Mouse (Mus musculus): ENCODE data around the gene Sept10. TPM values are rescaled to one million over a fixed set of nuclear protein-coding genes. Genes with fewer than 3 reads are reported as not detected.
A peak's percentile ranks its signal among the peaks of the same experiment; 100 is the strongest.

Gene Sept10
- polyA plus RNA-seq, 1 experiment from 2014 or later, result 11.5 TPM

GRCm38 (mm10) chr10:59119811-59120210 is 101.8 kb downstream of the Sept10 start:
- Histone ChIP-seq H3K4me1 (replicated peaks) (no peaks in the 10 kb centered on the region), H3K4me3 (replicated peaks) (no peak overlapping the region), H3K27me3 (no peaks in the 10 kb centered on the region), H3K36me3 (no peaks in the 10 kb centered on the region), H3K9me3 (replicated peaks) (no peaks in the 10 kb centered on the region), H3K4me2 (no peak overlapping the region), H3K27ac (no peak overlapping the region), H3K9ac (no peak overlapping the region)
- WGBS (ENCODE audit: insufficient replicate concordance), result 74% methylated on average over 2 of the region's 2 CpGs
- DNase-seq (no peak), ATAC-seq (ENCODE audit: low read depth) (no peak)

GRCm38 (mm10) chr10:59119001-59119400 is 102.6 kb downstream of the Sept10 start:
- Histone ChIP-seq H3K9ac (no peak overlapping the region), H3K9me3 (replicated peaks) (no peaks in the 10 kb centered on the region), H3K27me3 (no peaks in the 10 kb centered on the region), H3K27ac (no peak overlapping the region), H3K4me3 (replicated peaks) (no peak overlapping the region), H3K4me1 (replicated peaks) (no peaks in the 10 kb centered on the region), H3K36me3 (no peaks in the 10 kb centered on the region), H3K4me2 (no peak overlapping the region)
- DNase-seq (no peak), ATAC-seq (ENCODE audit: low read depth) (no peak)
- 67% methylated on average over 1 of the region's 1 CpGs for WGBS (ENCODE audit: insufficient replicate concordance)

DNA sequence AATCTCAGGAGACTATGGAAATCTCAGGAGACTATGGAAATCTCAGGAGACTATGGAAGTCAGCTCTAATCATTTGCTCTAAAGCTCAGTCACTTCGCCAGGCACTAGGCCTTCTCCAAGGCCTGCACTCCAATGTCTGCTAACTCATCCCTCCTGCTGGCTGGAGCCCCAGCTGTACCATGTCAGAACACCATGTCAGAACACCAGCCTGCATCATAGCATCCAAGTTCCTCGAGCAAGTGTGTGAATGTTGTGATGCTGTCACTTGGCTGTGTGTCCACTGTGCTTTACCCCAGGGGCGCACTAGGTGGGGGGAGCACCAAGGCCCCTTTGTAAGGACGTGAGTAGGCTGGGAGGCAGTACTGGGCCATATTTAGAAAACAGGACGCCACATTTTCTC is 104.1 kb downstream of the Sept10 start:
- H3K36me3 ChIP-seq, result no peaks in the 10 kb centered on the region
- H3K27ac ChIP-seq, result no peak overlapping the region
- 59% methylated on average over 5 of the region's 5 CpGs for WGBS (ENCODE audit: insufficient replicate concordance)
- H3K4me2 ChIP-seq, result no peak overlapping the region
- no peaks in the 10 kb centered on the region for H3K27me3 ChIP-seq
- H3K4me3 ChIP-seq (replicated peaks), result no peak overlapping the region
- H3K4me1 ChIP-seq (replicated peaks), result no peaks in the 10 kb centered on the region
- H3K9ac ChIP-seq, result no peak overlapping the region
- no peaks in the 10 kb centered on the region for H3K9me3 ChIP-seq (replicated peaks)
- ATAC-seq (ENCODE audit: low read depth) (no peak), DNase-seq (no peak)

DNA sequence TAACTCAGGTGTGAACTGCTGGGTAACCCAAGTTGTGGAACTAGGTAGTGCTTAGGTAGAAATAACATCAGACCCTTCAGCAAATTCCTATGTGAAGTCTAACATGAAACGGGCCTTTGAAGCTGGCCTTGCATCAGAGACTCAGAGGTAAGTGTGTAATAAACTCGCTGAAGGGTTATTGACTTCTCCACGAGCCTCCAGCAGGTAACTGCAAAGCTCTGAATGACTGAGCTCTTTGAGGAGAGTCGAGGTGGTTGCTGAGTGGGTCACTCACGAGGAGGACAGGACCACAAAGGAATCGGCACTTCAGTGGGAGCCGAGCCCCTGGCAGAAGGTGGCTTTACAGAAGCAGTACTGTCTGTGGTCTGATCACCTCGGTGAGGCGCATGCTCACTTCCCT is 105.3 kb downstream of the Sept10 start:
- no peak overlapping the region for H3K4me2 ChIP-seq
- no peaks in the 10 kb centered on the region for H3K9me3 ChIP-seq (replicated peaks)
- H3K36me3 ChIP-seq, result no peaks in the 10 kb centered on the region
- H3K4me1 ChIP-seq (replicated peaks), result no peaks in the 10 kb centered on the region
- no peak overlapping the region for H3K4me3 ChIP-seq (replicated peaks)
- H3K27me3 ChIP-seq, result no peaks in the 10 kb centered on the region
- DNase-seq (no peak), ATAC-seq (ENCODE audit: low read depth) (no peak)
- no peak overlapping the region for H3K9ac ChIP-seq
- H3K27ac ChIP-seq, result no peak overlapping the region
- 57% methylated on average over 9 of the region's 9 CpGs for WGBS (ENCODE audit: insufficient replicate concordance)

- Histone ChIP-seq H3K27ac (no peak overlapping the region), H3K9me3 (replicated peaks) (no peaks in the 10 kb centered on the region), H3K4me1 (replicated peaks) (no peaks in the 10 kb centered on the region), H3K27me3 (no peaks in the 10 kb centered on the region), H3K9ac (no peak overlapping the region), H3K36me3 (no peaks in the 10 kb centered on the region), H3K4me2 (no peak overlapping the region), H3K4me3 (replicated peaks) (no peak overlapping the region)
- ATAC-seq (ENCODE audit: low read depth) (no peak), DNase-seq (no peak)
- 75% methylated on average over 2 of the region's 2 CpGs for WGBS (ENCODE audit: insufficient replicate concordance)
Observed at GRCm38 (mm10) chr10:59115691-59116090, 106.0 kb downstream of the Sept10 start.

DNA sequence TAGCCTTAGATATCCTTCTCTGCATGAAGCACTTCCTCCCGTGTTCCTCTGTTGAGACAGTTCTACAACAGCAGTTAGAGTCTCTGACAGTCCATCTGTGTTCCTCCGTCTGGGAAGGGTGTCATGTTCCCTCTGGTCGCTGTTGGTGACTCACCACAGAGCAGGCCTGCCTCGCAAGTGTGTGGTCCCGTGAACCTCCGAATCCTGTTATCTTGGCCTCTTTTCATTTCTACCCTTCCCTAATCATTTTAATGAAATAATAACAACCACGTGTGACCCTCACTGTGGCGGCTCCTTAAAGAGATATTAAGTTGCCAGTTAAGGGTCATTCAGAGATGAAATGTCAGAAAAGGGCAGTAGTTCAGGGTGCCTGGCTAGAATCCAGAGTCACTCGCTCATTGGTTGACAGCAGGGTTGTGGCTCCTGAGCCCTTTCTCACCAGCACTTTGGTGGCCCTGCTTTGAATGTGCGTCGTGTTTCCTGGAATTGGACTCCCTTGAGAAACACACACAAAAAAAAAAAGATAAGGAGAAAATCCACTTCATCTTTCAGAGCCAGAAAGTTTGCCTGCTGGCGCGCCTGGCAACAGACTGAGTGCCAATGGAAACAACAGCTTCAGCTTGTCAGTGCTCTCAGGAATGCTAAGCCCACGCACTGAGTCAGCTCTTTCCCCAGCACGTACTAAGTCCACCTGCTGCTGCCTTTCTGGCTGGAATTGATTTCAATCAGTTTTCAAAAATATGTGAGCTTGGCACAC is 106.9 kb downstream of the Sept10 start:
- Histone ChIP-seq H3K4me2 (no peak overlapping the region), H3K27ac (no peak overlapping the region), H3K4me3 (replicated peaks) (no peak overlapping the region), H3K9ac (no peak overlapping the region), H3K36me3 (no peaks in the 10 kb centered on the region), H3K9me3 (replicated peaks) (no peaks in the 10 kb centered on the region), H3K4me1 (replicated peaks) (no peaks in the 10 kb centered on the region), H3K27me3 (no peaks in the 10 kb centered on the region)
- ATAC-seq (ENCODE audit: low read depth), result no peak
- WGBS (ENCODE audit: insufficient replicate concordance), result 54% methylated on average over 15 of the region's 15 CpGs
- DNase-seq, result no peak

DNA sequence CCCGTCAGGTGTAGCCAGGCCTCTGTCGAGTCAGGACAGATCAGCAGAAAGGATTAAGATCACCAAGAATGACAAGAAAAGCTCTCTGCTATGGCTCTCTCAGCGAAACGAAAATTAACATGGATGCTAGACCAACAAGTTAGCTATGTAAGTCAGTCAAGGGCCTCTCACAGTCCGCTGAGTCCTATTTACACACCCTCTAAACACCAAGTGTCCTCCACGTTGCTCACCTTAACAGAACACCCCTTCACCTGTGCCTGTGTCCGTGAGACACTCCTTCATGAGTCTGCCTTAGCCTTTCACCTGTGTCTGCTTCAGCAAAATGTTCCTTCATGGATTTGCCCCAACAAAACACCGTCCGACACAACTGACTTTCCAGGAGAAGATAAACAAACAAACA is 108.3 kb downstream of the Sept10 start:
- no peak for ATAC-seq (ENCODE audit: low read depth)
- no peaks in the 10 kb centered on the region for H3K27me3 ChIP-seq

GRCm38 (mm10) chr10:59112755-59113154 is 108.9 kb downstream of the Sept10 start:
- no peak for DNase-seq
- Histone ChIP-seq H3K4me3 (replicated peaks) (no peak overlapping the region), H3K4me2 (no peak overlapping the region), H3K36me3 (no peaks in the 10 kb centered on the region), H3K9me3 (replicated peaks) (no peaks in the 10 kb centered on the region), H3K4me1 (replicated peaks) (no peaks in the 10 kb centered on the region), H3K27ac (no peak overlapping the region), H3K27me3 (no peaks in the 10 kb centered on the region), H3K9ac (no peak overlapping the region)
- ATAC-seq (ENCODE audit: low read depth), result no peak
- 57% methylated on average over 8 of the region's 8 CpGs for WGBS (ENCODE audit: insufficient replicate concordance)

More for the DNA sequence above, 108.3 kb downstream of the Sept10 start:
- no peak for DNase-seq
- no peak overlapping the region for H3K27ac ChIP-seq
- H3K36me3 ChIP-seq, result no peaks in the 10 kb centered on the region
- no peaks in the 10 kb centered on the region for H3K4me1 ChIP-seq (replicated peaks)
- no peaks in the 10 kb centered on the region for H3K9me3 ChIP-seq (replicated peaks)
- no peak overlapping the region for H3K4me2 ChIP-seq
- H3K4me3 ChIP-seq (replicated peaks), result no peak overlapping the region
- no peak overlapping the region for H3K9ac ChIP-seq
- WGBS (ENCODE audit: insufficient replicate concordance), result 65% methylated on average over 9 of the region's 9 CpGs

DNA sequence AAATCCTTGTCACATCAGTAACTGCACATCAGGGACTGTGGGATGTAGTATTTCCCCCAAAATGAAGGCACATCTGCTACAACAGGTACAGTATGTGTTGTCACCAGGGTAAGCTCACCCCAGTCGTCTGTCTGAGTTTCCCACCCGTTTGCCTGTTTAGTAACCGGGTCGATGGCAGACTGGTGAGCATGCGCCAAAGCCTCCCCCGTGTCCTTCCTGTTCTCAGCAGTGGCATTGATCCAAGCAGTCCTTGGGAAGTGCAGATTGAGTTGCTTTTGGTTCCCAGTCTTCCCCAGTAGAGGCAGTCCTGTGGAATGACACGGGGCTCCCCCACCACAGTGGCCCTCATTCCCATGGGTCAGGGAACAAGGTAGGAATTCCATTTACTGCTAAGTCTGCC is 111.3 kb downstream of the Sept10 start:
- H3K4me2 ChIP-seq, result no peak overlapping the region
- whole genome bisulfite sequencing (ENCODE audit: insufficient replicate concordance), result 74% methylated on average over 7 of the region's 7 CpGs
- no peak overlapping the region for H3K9ac ChIP-seq
- no peaks in the 10 kb centered on the region for H3K4me1 ChIP-seq (replicated peaks)
- H3K9me3 ChIP-seq (replicated peaks), result no peaks in the 10 kb centered on the region
- H3K27me3 ChIP-seq, result no peaks in the 10 kb centered on the region
- H3K4me3 ChIP-seq (replicated peaks), result no peak overlapping the region
- H3K36me3 ChIP-seq, result no peaks in the 10 kb centered on the region
- ATAC-seq (ENCODE audit: low read depth), result no peak
- no peak for DNase-seq
- H3K27ac ChIP-seq, result no peak overlapping the region

DNA sequence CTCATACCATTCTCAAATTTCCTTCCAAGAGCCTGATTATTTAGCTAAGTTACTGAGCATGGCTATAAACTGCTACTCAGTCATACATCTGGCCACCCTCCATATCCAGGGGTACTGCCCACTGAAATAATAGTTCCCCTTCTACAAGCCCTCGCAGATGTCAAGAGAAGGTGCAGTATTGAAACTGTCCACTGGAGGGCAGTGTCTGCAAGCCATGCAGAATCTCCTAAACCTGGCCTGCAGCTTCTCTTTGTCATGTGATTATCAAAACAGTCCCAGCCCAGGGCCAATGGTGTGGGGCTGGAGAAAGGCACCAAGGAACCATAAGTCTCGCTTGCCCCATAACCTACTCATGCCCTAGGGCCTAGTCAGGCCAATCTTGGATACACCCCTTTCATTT is 112.6 kb downstream of the Sept10 start:
- no peak for ATAC-seq (ENCODE audit: low read depth)
- Histone ChIP-seq H3K9me3 (replicated peaks) (no peaks in the 10 kb centered on the region), H3K4me1 (replicated peaks) (no peaks in the 10 kb centered on the region), H3K4me3 (replicated peaks) (no peak overlapping the region), H3K36me3 (no peaks in the 10 kb centered on the region), H3K27me3 (no peaks in the 10 kb centered on the region), H3K27ac (no peak overlapping the region), H3K9ac (no peak overlapping the region), H3K4me2 (no peak overlapping the region)
- 21% methylated on average over 2 of the region's 2 CpGs for WGBS (ENCODE audit: insufficient replicate concordance)
- peak; percentile 29 for DNase-seq

GRCm38 (mm10) chr10:59106644-59107043 is 115.0 kb downstream of the Sept10 start:
- Histone ChIP-seq H3K9ac (no peak overlapping the region), H3K4me2 (no peak overlapping the region), H3K27ac (no peak overlapping the region), H3K27me3 (no peaks in the 10 kb centered on the region), H3K4me3 (replicated peaks) (no peak overlapping the region), H3K36me3 (no peaks in the 10 kb centered on the region), H3K9me3 (replicated peaks) (no peaks in the 10 kb centered on the region), H3K4me1 (replicated peaks) (no peaks in the 10 kb centered on the region)
- 58% methylated on average over 3 of the region's 3 CpGs for WGBS (ENCODE audit: insufficient replicate concordance)
- no peak for ATAC-seq (ENCODE audit: low read depth)
- DNase-seq, result no peak

DNA sequence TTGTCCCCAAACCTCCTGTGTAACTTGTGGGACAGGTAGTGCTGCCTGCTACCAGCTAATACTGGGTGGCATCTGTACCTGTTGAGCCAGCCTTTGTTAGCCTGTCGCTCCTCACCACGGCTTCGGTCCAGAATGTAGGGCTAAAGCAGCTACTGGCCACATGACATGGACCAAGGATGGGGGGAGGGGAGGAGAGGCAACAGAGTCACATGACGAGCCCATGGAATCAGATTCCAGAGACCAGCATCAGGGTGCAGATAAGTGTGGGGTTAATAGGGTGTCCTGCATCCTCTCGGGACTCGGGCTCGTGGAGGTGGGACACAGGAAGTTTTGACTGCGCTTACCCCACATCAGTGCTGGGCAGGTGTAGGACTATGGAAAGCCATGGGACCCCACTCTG is 115.8 kb downstream of the Sept10 start:
- H3K27ac ChIP-seq, result no peak overlapping the region
- 69% methylated on average over 8 of the region's 8 CpGs for WGBS (ENCODE audit: insufficient replicate concordance)

More for the DNA sequence above, 115.8 kb downstream of the Sept10 start:
- no peaks in the 10 kb centered on the region for H3K4me1 ChIP-seq (replicated peaks)
- DNase-seq (no peak), ATAC-seq (ENCODE audit: low read depth) (no peak)
- no peaks in the 10 kb centered on the region for H3K27me3 ChIP-seq
- H3K9ac ChIP-seq, result no peak overlapping the region
- no peak overlapping the region for H3K4me2 ChIP-seq
- H3K9me3 ChIP-seq (replicated peaks), result no peaks in the 10 kb centered on the region
- no peak overlapping the region for H3K4me3 ChIP-seq (replicated peaks)
- no peaks in the 10 kb centered on the region for H3K36me3 ChIP-seq

All from liver, embryonic 13.5 days (tissue).